In the genomic region with DNA sequence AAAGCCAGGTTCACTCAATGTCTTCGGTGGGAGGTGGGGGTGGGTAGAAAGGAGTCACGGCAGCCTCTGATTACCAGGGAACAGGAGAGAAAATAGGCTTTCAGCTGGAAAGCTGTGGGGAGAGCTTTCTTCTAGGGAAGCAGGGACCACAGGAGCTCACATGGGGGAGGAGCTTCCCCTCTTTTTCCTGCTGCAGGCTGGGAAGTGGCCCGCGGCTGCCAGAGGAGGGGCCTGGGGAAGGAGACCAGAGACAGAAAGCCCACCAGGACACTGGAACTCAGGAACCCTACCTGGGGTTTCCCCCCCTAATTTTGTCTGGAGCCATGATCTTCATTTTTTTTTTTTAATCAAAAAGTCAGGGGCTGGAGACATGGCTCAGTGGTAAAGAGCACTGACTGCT, we compare ENCODE assay signal across 30 mouse cellular contexts. TPM values are rescaled to one million over a fixed set of nuclear protein-coding genes. Genes with fewer than 3 reads are reported as not detected.
DNase-seq lines count a peak whose midpoint lies in the region; ATAC-seq and TF ChIP-seq lines count a peak whose summit lies in the region.
"Had no signal": no experiment of that assay in that cellular context is flagged by ENCODE, and none has a peak within 500 bp of the region (broad histone marks: within the 10 kb centered on the region; RNA-seq: fewer than 3 reads in every experiment).

No protein-coding gene starts in this region.

- TF ChIP-seq POLR2A in cerebellum, adult 2 months (IDR thresholded peaks at IDR 0.05; ENCODE audit: borderline replicate concordance, insufficient read depth, low read length): no peak

- no peak overlapping the region for H3K4me3 ChIP-seq in cerebellum, adult 2 months (replicated peaks; ENCODE audit: insufficient read depth, low read depth, low read length)
- no peak overlapping the region for H3K4me3 ChIP-seq in forebrain, embryonic 15.5 days
- no peak overlapping the region for H3K4me3 ChIP-seq in forebrain, embryonic 10.5 days
- no peak overlapping the region for H3K4me3 ChIP-seq in midbrain, embryonic 11.5 days (ENCODE audit: low read depth, low read length)
- no peak overlapping the region for H3K4me3 ChIP-seq in midbrain, postnatal 0 days (ENCODE audit: low read depth, low read length)
- H3K4me3 ChIP-seq: embryonic facial prominence, embryonic 12.5 days; embryonic facial prominence, embryonic 15.5 days; gastrocnemius, adult 2 months; intestine, embryonic 15.5 days had no signal

- ATAC-seq in forebrain, embryonic 15.5 days (replicated peaks): no peak
- ATAC-seq in midbrain, embryonic 11.5 days (ENCODE audit: low FRiP score): no peak
- no peak for ATAC-seq in midbrain, postnatal 0 days (ENCODE audit: low FRiP score)
- ATAC-seq: forebrain, postnatal 0 days; intestine, embryonic 15.5 days; Patski had no signal

- DNase-seq in cerebellum, adult 9-10 months: peak; percentile 55
- no peak for DNase-seq in cerebellum, adult 2 months
- DNase-seq in forebrain, embryonic 10.5 days (ENCODE audit: extremely low spot score, low spot score): no peak
- DNase-seq in midbrain, embryonic 11.5 days (ENCODE audit: low spot score, missing footprints): peak; percentile 80
- no peak for DNase-seq in midbrain, postnatal 0 days (ENCODE audit: low spot score)
- DNase-seq: adrenal gland, postnatal 10 days; adrenal gland, postnatal 36 days; forebrain, postnatal 0 days; gastrocnemius, adult 2 months; gastrocnemius, postnatal 14 days; heart, adult 11 months; kidney, adult 11 months; kidney, adult 8-10 months had no signal

- H3K9me3 ChIP-seq in forebrain, embryonic 15.5 days: no peaks in the 10 kb centered on the region
- no peaks in the 10 kb centered on the region for H3K9me3 ChIP-seq in forebrain, embryonic 10.5 days
- no peaks in the 10 kb centered on the region for H3K9me3 ChIP-seq in midbrain, embryonic 11.5 days (ENCODE audit: control insufficient read depth, low read length)
- no peaks in the 10 kb centered on the region for H3K9me3 ChIP-seq in midbrain, postnatal 0 days (ENCODE audit: low read length)
- H3K9me3 ChIP-seq: embryonic facial prominence, embryonic 12.5 days; embryonic facial prominence, embryonic 15.5 days; G1E; intestine, embryonic 15.5 days had no signal

- H3K36me3 ChIP-seq in forebrain, embryonic 15.5 days: no peaks in the 10 kb centered on the region
- H3K36me3 ChIP-seq in forebrain, embryonic 10.5 days (replicated peaks): no peaks in the 10 kb centered on the region
- H3K36me3 ChIP-seq in midbrain, embryonic 11.5 days (ENCODE audit: control insufficient read depth, insufficient read depth, low read length): no peaks in the 10 kb centered on the region
- H3K36me3 ChIP-seq in midbrain, postnatal 0 days (ENCODE audit: insufficient read depth, low read length): no peaks in the 10 kb centered on the region
- H3K36me3 ChIP-seq: embryonic facial prominence, embryonic 12.5 days; embryonic facial prominence, embryonic 15.5 days; G1E; intestine, embryonic 15.5 days had no signal

- no peaks in the 10 kb centered on the region for H3K27me3 ChIP-seq in cerebellum, adult 2 months (ENCODE audit: control insufficient read depth, insufficient read depth, low read length)
- H3K27me3 ChIP-seq in forebrain, embryonic 15.5 days: peaks cover 29% of the 10 kb centered on the region
- H3K27me3 ChIP-seq in forebrain, embryonic 10.5 days (ENCODE audit: poor library complexity, severe bottlenecking): peaks cover 99% of the 10 kb centered on the region
- peaks cover 68% of the 10 kb centered on the region for H3K27me3 ChIP-seq in midbrain, embryonic 11.5 days (ENCODE audit: control insufficient read depth, insufficient read depth, low read length)
- H3K27me3 ChIP-seq in midbrain, postnatal 0 days (ENCODE audit: insufficient read depth, low read length): peaks cover 53% of the 10 kb centered on the region

- H3K9ac ChIP-seq in forebrain, embryonic 15.5 days (replicated peaks): no peak overlapping the region
- no peak overlapping the region for H3K9ac ChIP-seq in midbrain, embryonic 11.5 days (ENCODE audit: low read length)
- no peak overlapping the region for H3K9ac ChIP-seq in midbrain, postnatal 0 days (replicated peaks; ENCODE audit: low read length, poor library complexity, severe bottlenecking)
- H3K9ac ChIP-seq: embryonic facial prominence, embryonic 12.5 days; embryonic facial prominence, embryonic 15.5 days; forebrain, postnatal 0 days; hindbrain, embryonic 14.5 days; intestine, embryonic 15.5 days had no signal

- no peak overlapping the region for H3K4me2 ChIP-seq in forebrain, embryonic 15.5 days (replicated peaks)
- no peak overlapping the region for H3K4me2 ChIP-seq in midbrain, embryonic 11.5 days
- no peak overlapping the region for H3K4me2 ChIP-seq in midbrain, postnatal 0 days (ENCODE audit: low read depth, low read length, poor library complexity, severe bottlenecking)
- H3K4me2 ChIP-seq: embryonic facial prominence, embryonic 12.5 days; embryonic facial prominence, embryonic 15.5 days; heart, embryonic 11.5 days; intestine, embryonic 15.5 days had no signal

- peaks cover 8% of the 10 kb centered on the region for H3K4me1 ChIP-seq in cerebellum, adult 2 months (ENCODE audit: control insufficient read depth, insufficient read depth, low read length)
- H3K4me1 ChIP-seq in forebrain, embryonic 15.5 days: peaks cover 61% of the 10 kb centered on the region
- H3K4me1 ChIP-seq in forebrain, embryonic 10.5 days: peaks cover 40% of the 10 kb centered on the region
- peaks cover 8% of the 10 kb centered on the region for H3K4me1 ChIP-seq in midbrain, embryonic 11.5 days (ENCODE audit: control insufficient read depth, insufficient read depth, low read length)
- H3K4me1 ChIP-seq in midbrain, postnatal 0 days (ENCODE audit: insufficient read depth, low read length): 0 out of 2 replicates have a peak, but pooled peaks cover 3% of the 10 kb centered on the region

- H3K27ac ChIP-seq in cerebellum, adult 2 months (ENCODE audit: insufficient read depth, low read length): no peak overlapping the region
- H3K27ac ChIP-seq in forebrain, embryonic 15.5 days (replicated peaks): peak overlapping the region; percentile 98
- H3K27ac ChIP-seq in forebrain, embryonic 10.5 days: no peak overlapping the region
- H3K27ac ChIP-seq in midbrain, embryonic 11.5 days (ENCODE audit: low read depth, low read length): no peak overlapping the region
- no peak overlapping the region for H3K27ac ChIP-seq in midbrain, postnatal 0 days (ENCODE audit: low read depth, low read length)
- H3K27ac ChIP-seq: embryonic facial prominence, embryonic 12.5 days; embryonic facial prominence, embryonic 15.5 days; gastrocnemius, adult 2 months; intestine, embryonic 15.5 days had no signal

- WGBS in cerebellum, adult 2 months: 52% methylated on average over 4 of the region's 4 CpGs
- 14% methylated on average over 2 of the region's 4 CpGs for WGBS in forebrain, embryonic 15.5 days
- 5% methylated on average over 4 of the region's 4 CpGs for WGBS in forebrain, embryonic 10.5 days
- WGBS in midbrain, embryonic 11.5 days: 20% methylated on average over 2 of the region's 4 CpGs
- WGBS in midbrain, postnatal 0 days: 19% methylated on average over 2 of the region's 4 CpGs

- no peak for TF ChIP-seq CTCF in cerebellum, adult 2 months (IDR thresholded peaks at IDR 0.05; ENCODE audit: borderline replicate concordance, insufficient read depth, low read depth, low read length)
- TF ChIP-seq CTCF in midbrain, postnatal 0 days (IDR thresholded peaks at IDR 0.05): no peak

RNA-seq across cellular contexts. Expression of a gene that starts 7.6 kb away (rescaled TPM):
- 150 and 173 TPM in 2 replicates for polyA plus RNA-seq in cerebellum, adult 2 months (2012; rRNA removed)
- polyA plus RNA-seq in forebrain, embryonic 15.5 days (2015; fragmentation: Nextera tagmentation; extraction: Ambion mirVana): 49.6 and 60.4 TPM in 2 replicates
- polyA plus RNA-seq in forebrain, embryonic 10.5 days (2016; fragmentation: Nextera tagmentation; extraction: Ambion mirVana): 0.23 and 0.41 TPM in 2 replicates
- polyA plus RNA-seq in midbrain, embryonic 11.5 days (2014; fragmentation: Nextera tagmentation; extraction: Ambion mirVana): 0.78 and 0.91 TPM in 2 replicates
- total RNA-seq in midbrain, postnatal 0 days (2014; rRNA removed): 1.8 and 5.0 TPM in 2 replicates
- polyA plus RNA-seq in midbrain, postnatal 0 days (2015; fragmentation: Nextera tagmentation; extraction: Ambion mirVana): 4.2 and 5.3 TPM in 2 replicates
- total RNA-seq: adrenal gland, postnatal 36 days; common myeloid progenitor, adult 5-6 weeks; G1E; gastrocnemius, adult 2 months had no signal
- polyA plus RNA-seq: G1E had no signal

RNA-seq across cellular contexts. Expression of a gene that starts 11.1 kb away (rescaled TPM):
- polyA plus RNA-seq in cerebellum, adult 2 months (2012; rRNA removed): 57.4 and 68.4 TPM in 2 replicates
- 142 and 148 TPM in 2 replicates for polyA plus RNA-seq in forebrain, embryonic 15.5 days (2015; fragmentation: Nextera tagmentation; extraction: Ambion mirVana)
- 0.14 TPM in 1 of 2 replicates, not detected in the other for polyA plus RNA-seq in forebrain, embryonic 10.5 days (2016; fragmentation: Nextera tagmentation; extraction: Ambion mirVana)
- 0.15 and 0.17 TPM in 2 replicates for polyA plus RNA-seq in midbrain, embryonic 11.5 days (2014; fragmentation: Nextera tagmentation; extraction: Ambion mirVana)
- total RNA-seq in midbrain, postnatal 0 days (2014; rRNA removed): 11.6 and 24.4 TPM in 2 replicates
- 2.1 and 3.3 TPM in 2 replicates for polyA plus RNA-seq in midbrain, postnatal 0 days (2015; fragmentation: Nextera tagmentation; extraction: Ambion mirVana)
- total RNA-seq: adrenal gland, adult 18-20 months; adrenal gland, postnatal 10 days; adrenal gland, postnatal 36 days; CH12.LX; common myeloid progenitor, adult 5-6 weeks; gastrocnemius, adult 2 months; gastrocnemius, postnatal 14 days; gastrocnemius, postnatal 4 days; heart, adult 8-10 months; heart, postnatal 25 days; hematopoietic stem cell, adult 5-6 weeks had no signal
- polyA plus RNA-seq: G1E; heart, embryonic 14.5 days; heart, postnatal 0 days; Patski had no signal

RNA-seq across cellular contexts. Expression of a gene that starts 17.6 kb away (rescaled TPM):
- 53.5 and 56.1 TPM in 2 replicates for polyA plus RNA-seq in cerebellum, adult 2 months (2012; rRNA removed)
- polyA plus RNA-seq in forebrain, embryonic 15.5 days (2015; fragmentation: Nextera tagmentation; extraction: Ambion mirVana): 53.2 and 56.5 TPM in 2 replicates
- 39.8 and 41.0 TPM in 2 replicates for polyA plus RNA-seq in forebrain, embryonic 10.5 days (2016; fragmentation: Nextera tagmentation; extraction: Ambion mirVana)
- 39.7 and 41.5 TPM in 2 replicates for polyA plus RNA-seq in midbrain, embryonic 11.5 days (2014; fragmentation: Nextera tagmentation; extraction: Ambion mirVana)
- 31.2 and 56.1 TPM in 2 replicates for total RNA-seq in midbrain, postnatal 0 days (2014; rRNA removed)
- 23.8 and 28.2 TPM in 2 replicates for polyA plus RNA-seq in midbrain, postnatal 0 days (2015; fragmentation: Nextera tagmentation; extraction: Ambion mirVana)

RNA-seq across cellular contexts. Expression of a gene that starts 43.0 kb away (rescaled TPM):
- polyA plus RNA-seq in cerebellum, adult 2 months (2012; rRNA removed): 0.95 and 1.3 TPM in 2 replicates
- 0.18 and 0.20 TPM in 2 replicates for polyA plus RNA-seq in forebrain, embryonic 15.5 days (2015; fragmentation: Nextera tagmentation; extraction: Ambion mirVana)
- polyA plus RNA-seq in forebrain, embryonic 10.5 days (2016; fragmentation: Nextera tagmentation; extraction: Ambion mirVana): 0.15 TPM in 1 of 2 replicates, not detected in the other
- polyA plus RNA-seq in midbrain, embryonic 11.5 days (2014; fragmentation: Nextera tagmentation; extraction: Ambion mirVana): not detected in 2 replicates
- not detected in 2 replicates for total RNA-seq in midbrain, postnatal 0 days (2014; rRNA removed)
- not detected in 2 replicates for polyA plus RNA-seq in midbrain, postnatal 0 days (2015; fragmentation: Nextera tagmentation; extraction: Ambion mirVana)
- total RNA-seq: CH12.LX; common myeloid progenitor, adult 5-6 weeks; forebrain, postnatal 0 days; G1E; hematopoietic stem cell, adult 5-6 weeks had no signal
- polyA plus RNA-seq: forebrain, postnatal 0 days; G1E; hindbrain, embryonic 14.5 days; Patski had no signal

RNA-seq across cellular contexts. Expression of a gene that starts 45.7 kb away (rescaled TPM):
- 0.26 and 0.40 TPM in 2 replicates for polyA plus RNA-seq in cerebellum, adult 2 months (2012; rRNA removed)
- 0.42 and 0.70 TPM in 2 replicates for polyA plus RNA-seq in forebrain, embryonic 15.5 days (2015; fragmentation: Nextera tagmentation; extraction: Ambion mirVana)
- not detected in 2 replicates for polyA plus RNA-seq in forebrain, embryonic 10.5 days (2016; fragmentation: Nextera tagmentation; extraction: Ambion mirVana)
- polyA plus RNA-seq in midbrain, embryonic 11.5 days (2014; fragmentation: Nextera tagmentation; extraction: Ambion mirVana): not detected in 2 replicates
- 1.1 and 4.3 TPM in 2 replicates for total RNA-seq in midbrain, postnatal 0 days (2014; rRNA removed)
- polyA plus RNA-seq in midbrain, postnatal 0 days (2015; fragmentation: Nextera tagmentation; extraction: Ambion mirVana): 3.4 and 3.9 TPM in 2 replicates
- total RNA-seq: CH12.LX; common myeloid progenitor, adult 5-6 weeks; G1E; hematopoietic stem cell, adult 5-6 weeks had no signal
- polyA plus RNA-seq: G1E; heart, postnatal 0 days; intestine, embryonic 15.5 days; Patski had no signal

Comparison
In these comparisons a context has a peak if more than half of its experiments do, and no peak if none do; other contexts are left out.
1. DNase-seq: peak in cerebellum, adult 9-10 months (single experiment) and midbrain, embryonic 11.5 days (single experiment); none in cerebellum, adult 2 months (0 of 2), forebrain, embryonic 10.5 days (single experiment) and midbrain, postnatal 0 days (single experiment).
2. RNA of a gene that starts 11.1 kb away (polyA plus RNA-seq): 142 to 148 TPM in forebrain, embryonic 15.5 days and 57.4 to 68.4 TPM in cerebellum, adult 2 months; 2.1 to 3.3 TPM in midbrain, postnatal 0 days, 0.15 to 0.17 TPM in midbrain, embryonic 11.5 days and 0.14 TPM in forebrain, embryonic 10.5 days; every median in the first group is over 10 times any median in the second.